Mouse (Mus musculus): ENCODE measurements at regions not wholly inside any gene's neighbourhood (a gene's known extent, or its start where the extent isn't known, plus 50 kb on each side); places are given as distances from the start of the nearest gene placed in this dataset.

- TF ChIP-seq GATA4 (IDR thresholded peaks at IDR 0.05; ENCODE audit: insufficient replicate concordance, low read length) = no peak
Observed at GRCm38 (mm10) chr12:52394719-52395062, 109.1 kb upstream of the Arhgap5 start.

GRCm38 (mm10) chr12:52395111-52395510 is 108.7 kb upstream of the Arhgap5 start:
- no peak for TF ChIP-seq GATA4 (IDR thresholded peaks at IDR 0.05; ENCODE audit: insufficient replicate concordance, low read length)

GRCm38 (mm10) chr12:52396178-52396841 is 107.5 kb upstream of the Arhgap5 start:
- TF ChIP-seq GATA4 (IDR thresholded peaks at IDR 0.05; ENCODE audit: insufficient replicate concordance, low read length) = no peak

- TF ChIP-seq GATA4 (IDR thresholded peaks at IDR 0.05; ENCODE audit: insufficient replicate concordance, low read length) = no peak
Observed at GRCm38 (mm10) chr12:52397718-52398510, 105.9 kb upstream of the Arhgap5 start.

DNA sequence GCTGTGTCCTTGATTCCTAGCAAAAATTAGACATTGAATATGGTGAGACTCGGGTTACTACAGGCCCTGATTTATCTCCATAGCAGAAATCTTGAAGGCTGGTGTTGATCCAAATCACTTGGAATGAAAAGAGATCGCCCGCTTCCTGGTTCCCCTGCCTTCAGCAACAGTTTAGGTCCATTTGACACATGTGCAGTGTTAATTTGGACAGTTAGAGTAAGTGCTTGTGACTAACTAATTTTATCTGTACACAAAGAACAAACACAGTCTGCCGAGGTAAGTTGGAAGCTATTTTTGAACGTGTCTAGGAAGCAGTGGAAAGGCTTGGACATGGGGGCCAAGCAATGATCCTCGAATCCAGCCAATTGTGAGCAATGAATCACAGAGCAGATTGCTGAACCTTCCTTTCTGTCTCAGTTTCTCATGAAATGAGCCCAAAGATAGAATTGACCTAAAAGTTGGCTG is 105.2 kb upstream of the Arhgap5 start:
- no peak for TF ChIP-seq GATA4 (IDR thresholded peaks at IDR 0.05; ENCODE audit: insufficient replicate concordance, low read length)

DNA sequence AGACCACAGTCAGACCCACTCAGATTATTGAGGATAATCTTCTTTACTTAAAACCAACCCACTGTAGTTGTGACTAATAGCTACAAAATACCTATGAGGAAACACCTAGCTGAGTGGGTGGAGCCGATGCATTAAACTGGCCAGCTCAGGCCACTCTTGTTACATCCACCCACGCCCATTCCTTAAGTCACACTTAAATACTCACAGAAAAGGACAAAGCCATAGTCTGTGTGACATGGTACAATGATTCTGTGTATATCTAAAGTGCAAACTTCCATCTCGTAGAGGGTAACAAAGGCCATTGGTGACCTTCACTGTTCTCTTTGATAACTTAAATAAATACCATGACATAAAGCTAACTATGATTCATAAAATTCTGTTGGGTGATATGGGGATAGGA is 103.7 kb upstream of the Arhgap5 start:
- TF ChIP-seq GATA4 (IDR thresholded peaks at IDR 0.05; ENCODE audit: insufficient replicate concordance, low read length) = no peak

GRCm38 (mm10) chr12:52402711-52403110 is 101.1 kb upstream of the Arhgap5 start:
- no peak for TF ChIP-seq GATA4 (IDR thresholded peaks at IDR 0.05; ENCODE audit: insufficient replicate concordance, low read length)

DNA sequence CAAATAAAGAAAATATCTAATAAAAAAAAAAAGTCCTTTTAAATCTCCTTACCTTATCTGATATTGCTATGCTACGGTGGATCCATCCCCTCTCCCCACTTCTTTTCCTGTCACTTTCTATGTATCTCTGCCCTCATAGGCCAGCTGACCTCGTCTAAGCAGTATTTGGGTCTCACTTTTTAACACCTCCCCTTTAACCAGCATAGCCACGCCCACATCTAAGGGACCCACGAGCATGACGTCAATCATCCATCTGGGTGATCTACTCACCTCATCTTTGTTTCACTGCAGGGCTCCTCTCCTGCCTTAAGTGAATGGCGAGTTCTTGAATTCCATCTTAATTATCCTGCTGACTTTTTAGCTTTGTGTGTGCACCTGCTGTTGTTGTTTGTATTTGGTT is 97.4 kb upstream of the Arhgap5 start:
- TF ChIP-seq GATA4 (IDR thresholded peaks at IDR 0.05; ENCODE audit: insufficient replicate concordance, low read length) = no peak

DNA sequence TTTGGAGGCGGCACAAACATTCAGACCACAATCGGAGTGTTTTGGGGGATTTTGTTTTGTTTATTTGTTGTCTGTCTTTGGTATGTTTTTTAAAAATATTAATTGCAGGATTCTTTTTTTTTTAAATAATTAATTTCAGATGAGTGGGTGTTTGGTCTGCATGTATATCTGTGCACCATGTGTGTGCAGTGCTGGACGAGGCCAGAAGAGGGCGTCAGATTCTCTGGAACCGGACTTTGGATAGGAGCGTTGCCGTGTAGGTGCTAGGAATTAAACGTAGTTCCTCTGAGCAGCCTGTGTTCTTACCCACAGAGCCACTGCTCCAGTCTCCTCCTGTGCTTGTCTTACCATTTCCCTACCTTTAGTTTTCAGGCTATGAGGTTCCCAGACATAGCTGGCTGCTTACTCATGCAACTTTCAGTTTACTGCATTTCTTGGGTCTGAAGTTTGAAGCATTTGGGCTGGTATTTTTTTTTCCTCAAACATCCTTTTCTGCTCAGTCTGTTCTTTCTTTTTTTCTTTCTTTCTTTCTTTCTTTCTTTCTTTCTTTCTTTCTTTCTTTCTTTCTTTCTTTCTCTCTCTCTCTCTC is 95.4 kb upstream of the Arhgap5 start:
- no peak for TF ChIP-seq GATA4 (IDR thresholded peaks at IDR 0.05; ENCODE audit: insufficient replicate concordance, low read length)

DNA sequence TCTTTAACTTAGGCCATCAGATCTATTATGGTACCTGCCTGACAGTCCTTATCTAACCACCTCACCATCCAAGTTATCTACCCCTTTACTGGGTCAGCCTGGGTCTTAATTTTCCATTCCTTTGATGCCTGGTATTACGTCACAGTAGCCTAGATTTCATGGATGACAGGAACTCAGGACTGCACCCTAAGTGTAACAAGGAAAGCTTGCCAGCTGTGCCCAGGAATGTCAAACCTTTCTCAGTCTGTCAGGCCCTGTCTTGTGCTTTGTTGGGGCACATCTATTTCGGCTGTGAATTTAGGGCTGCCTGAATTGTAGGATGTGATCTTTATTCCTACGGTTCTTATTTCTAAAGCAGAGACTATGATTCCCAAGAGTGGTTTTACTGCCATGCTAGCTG is 94.6 kb upstream of the Arhgap5 start:
- no peak for TF ChIP-seq GATA4 (IDR thresholded peaks at IDR 0.05; ENCODE audit: insufficient replicate concordance, low read length)

GRCm38 (mm10) chr12:52412172-52412571 is 91.6 kb upstream of the Arhgap5 start:
- no peak for TF ChIP-seq GATA4 (IDR thresholded peaks at IDR 0.05; ENCODE audit: insufficient replicate concordance, low read length)

GRCm38 (mm10) chr12:52413046-52413473 is 90.7 kb upstream of the Arhgap5 start:
- no peak for TF ChIP-seq GATA4 (IDR thresholded peaks at IDR 0.05; ENCODE audit: insufficient replicate concordance, low read length)

DNA sequence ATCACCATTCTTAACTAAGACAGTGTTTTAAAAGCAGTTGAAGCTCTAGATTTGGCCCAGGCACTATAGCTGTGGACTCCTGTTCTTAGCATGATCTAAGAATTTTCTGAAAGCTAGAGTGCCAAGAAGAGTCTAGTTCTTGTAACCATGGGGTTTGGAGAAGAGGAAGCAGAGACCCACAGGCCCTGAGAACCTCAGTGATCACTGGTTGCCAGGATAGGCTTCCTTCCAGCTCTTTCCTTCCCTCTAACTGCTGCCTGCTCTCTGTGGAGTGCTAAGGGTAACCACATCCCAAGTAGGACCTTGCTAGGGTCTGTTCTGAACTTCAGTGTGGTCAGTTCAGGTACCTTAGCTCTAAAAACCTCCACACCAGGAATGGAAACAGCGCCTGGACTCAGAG is 81.0 kb upstream of the Arhgap5 start:
- no peak for TF ChIP-seq GATA4 (IDR thresholded peaks at IDR 0.05; ENCODE audit: insufficient replicate concordance, low read length)

- TF ChIP-seq GATA4 (IDR thresholded peaks at IDR 0.05; ENCODE audit: insufficient replicate concordance, low read length) = no peak
Observed at GRCm38 (mm10) chr12:52424336-52425034, 79.3 kb upstream of the Arhgap5 start.

GRCm38 (mm10) chr12:52429935-52430334 is 73.8 kb upstream of the Arhgap5 start:
- no peak for TF ChIP-seq GATA4 (IDR thresholded peaks at IDR 0.05; ENCODE audit: insufficient replicate concordance, low read length)
